Mouse (Mus musculus): ENCODE measurements around the gene Ckap5. TPM values are rescaled to one million over a fixed set of nuclear protein-coding genes. Genes with fewer than 3 reads are reported as not detected.

The Ckap5 gene
- polyA plus RNA-seq, 1 experiment from 2014 or later = 84.9 TPM

DNA sequence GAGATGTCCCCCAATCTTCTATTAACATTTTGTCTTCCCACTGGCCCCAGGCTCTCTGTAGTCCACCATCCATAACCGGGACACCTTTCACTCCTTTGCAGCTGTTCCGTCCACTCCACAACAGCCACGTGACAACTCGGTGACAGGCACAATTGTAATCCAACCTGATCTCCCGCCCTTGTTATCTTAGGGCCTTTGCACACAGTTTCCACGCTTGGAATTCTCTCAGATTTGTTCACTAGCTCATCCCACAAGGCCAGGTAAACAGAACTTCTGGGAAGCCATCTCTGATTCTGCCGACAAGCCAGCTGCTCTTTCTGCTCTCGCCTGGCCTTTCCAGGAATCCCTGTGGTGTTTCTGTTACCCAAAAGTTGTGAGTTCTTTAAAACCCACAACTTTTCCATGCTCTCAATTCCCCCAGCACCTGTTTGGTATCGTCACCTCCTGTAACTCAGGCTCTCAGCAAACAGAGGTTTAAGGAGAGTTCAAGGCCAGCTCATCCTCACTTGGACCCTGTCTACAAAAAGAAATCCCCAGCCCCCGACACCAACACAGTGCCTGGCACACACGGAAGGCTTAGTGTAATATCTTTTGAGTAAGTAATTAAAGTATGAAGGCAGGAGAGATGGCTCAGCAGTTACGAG, 106.9 kb downstream of the Ckap5 start:
- 60% methylated on average over 12 of the region's 12 CpGs for WGBS
- Histone ChIP-seq H3K4me2 (ENCODE audit: low read depth, low read length) (no peak overlapping the region), H3K4me3 (ENCODE audit: low read length) (no peak overlapping the region), H3K4me1 (replicated peaks; ENCODE audit: control insufficient read depth, insufficient read depth, low read length) (no peaks in the 10 kb centered on the region), H3K36me3 (ENCODE audit: control insufficient read depth, insufficient read depth, low read length) (no peaks in the 10 kb centered on the region), H3K27me3 (ENCODE audit: control insufficient read depth, insufficient read depth, low read depth, low read length) (no peaks in the 10 kb centered on the region), H3K9me3 (ENCODE audit: control insufficient read depth, low read length) (no peaks in the 10 kb centered on the region), H3K9ac (ENCODE audit: low read length) (no peak overlapping the region), H3K27ac (ENCODE audit: low read length) (no peak overlapping the region)
- no peak for ATAC-seq (ENCODE audit: low read depth)

DNA sequence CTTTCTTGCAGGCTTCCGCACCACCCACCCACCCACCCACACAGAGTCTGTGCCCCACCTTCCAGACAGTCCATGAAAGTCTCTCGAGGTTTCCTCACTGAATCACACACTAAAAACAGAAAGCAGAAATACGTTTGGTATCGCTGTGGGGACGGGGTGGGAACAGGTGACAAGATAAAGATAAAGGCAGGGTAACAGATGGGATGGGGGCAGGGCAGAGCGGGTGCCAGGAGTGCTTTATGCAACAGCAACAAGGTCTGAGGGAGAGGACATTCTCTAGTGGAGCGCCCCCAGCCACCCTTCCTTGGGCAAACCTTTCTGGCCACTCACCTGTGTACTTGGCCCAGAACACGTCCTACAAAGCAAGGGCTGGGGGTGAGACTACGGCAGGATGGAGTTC, 108.3 kb downstream of the Ckap5 start:
- ATAC-seq (ENCODE audit: low read depth) = no peak
- no peaks in the 10 kb centered on the region for H3K4me1 ChIP-seq (replicated peaks; ENCODE audit: control insufficient read depth, insufficient read depth, low read length)
- no peak overlapping the region for H3K27ac ChIP-seq (ENCODE audit: low read length)
- no peak overlapping the region for H3K9ac ChIP-seq (ENCODE audit: low read length)
- H3K36me3 ChIP-seq (ENCODE audit: control insufficient read depth, insufficient read depth, low read length) = no peaks in the 10 kb centered on the region
- H3K4me3 ChIP-seq (ENCODE audit: low read length) = no peak overlapping the region
- H3K9me3 ChIP-seq (ENCODE audit: control insufficient read depth, low read length) = no peaks in the 10 kb centered on the region
- no peak overlapping the region for H3K4me2 ChIP-seq (ENCODE audit: low read depth, low read length)
- no peaks in the 10 kb centered on the region for H3K27me3 ChIP-seq (ENCODE audit: control insufficient read depth, insufficient read depth, low read depth, low read length)
- 74% methylated on average over 9 of the region's 9 CpGs for WGBS

DNA sequence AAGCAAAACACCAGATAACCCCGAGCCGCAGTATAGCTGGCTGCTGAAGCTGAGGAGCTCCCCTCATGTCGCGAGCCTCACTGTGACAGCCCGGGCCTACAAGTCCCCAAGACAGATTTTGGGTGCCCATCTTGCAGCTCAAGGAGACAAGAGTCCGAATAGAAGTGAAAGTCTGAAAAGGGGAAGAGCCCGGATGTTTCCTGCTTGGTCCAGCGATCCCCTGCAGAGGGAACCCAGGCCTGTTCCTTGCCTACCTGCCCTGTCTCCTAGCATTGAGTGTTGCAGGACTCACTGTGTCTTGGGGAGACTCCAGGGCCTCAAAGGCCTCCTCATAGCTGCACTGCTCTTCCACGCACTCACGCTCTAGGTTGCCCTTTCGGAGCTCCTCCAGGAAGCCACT, 108.9 kb downstream of the Ckap5 start:
- H3K27me3 ChIP-seq (ENCODE audit: control insufficient read depth, insufficient read depth, low read depth, low read length) = no peaks in the 10 kb centered on the region
- no peaks in the 10 kb centered on the region for H3K36me3 ChIP-seq (ENCODE audit: control insufficient read depth, insufficient read depth, low read length)
- no peak overlapping the region for H3K4me2 ChIP-seq (ENCODE audit: low read depth, low read length)
- H3K4me3 ChIP-seq (ENCODE audit: low read length) = no peak overlapping the region
- H3K27ac ChIP-seq (ENCODE audit: low read length) = no peak overlapping the region
- H3K4me1 ChIP-seq (replicated peaks; ENCODE audit: control insufficient read depth, insufficient read depth, low read length) = no peaks in the 10 kb centered on the region
- no peak overlapping the region for H3K9ac ChIP-seq (ENCODE audit: low read length)
- WGBS = 81% methylated on average over 11 of the region's 11 CpGs
- no peak for ATAC-seq (ENCODE audit: low read depth)
- H3K9me3 ChIP-seq (ENCODE audit: control insufficient read depth, low read length) = no peaks in the 10 kb centered on the region

DNA sequence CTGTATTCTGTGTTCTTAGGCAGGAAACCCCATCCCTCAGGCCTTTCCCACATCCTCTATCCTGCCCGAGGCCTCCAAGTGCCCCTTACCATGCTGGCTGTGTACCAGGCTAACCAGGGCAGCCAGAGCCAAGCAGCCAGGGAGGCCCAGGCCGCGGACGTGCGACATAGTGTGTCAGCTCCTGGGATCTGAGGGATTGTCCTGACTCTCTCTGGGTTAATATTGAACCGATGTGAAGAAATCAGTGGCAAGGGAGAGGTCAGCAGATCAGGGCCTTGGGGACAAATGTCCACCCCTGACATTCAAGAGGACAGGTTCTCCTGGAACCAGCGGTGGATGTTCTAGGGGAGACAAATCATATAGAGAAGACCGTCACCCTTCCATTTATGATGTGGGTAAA, 109.7 kb downstream of the Ckap5 start, which contains the start of gene F2:
F2 (minus strand) TSS at position 186 of the 400 bp plus-strand sequence.
- Histone ChIP-seq H3K27me3 (ENCODE audit: control insufficient read depth, insufficient read depth, low read depth, low read length) (no peaks in the 10 kb centered on the region), H3K9me3 (ENCODE audit: control insufficient read depth, low read length) (no peaks in the 10 kb centered on the region), H3K4me3 (ENCODE audit: low read length) (no peak within 1 kb of the TSS), H3K36me3 (ENCODE audit: control insufficient read depth, insufficient read depth, low read length) (no peaks in the 10 kb centered on the region), H3K27ac (ENCODE audit: low read length) (no peak within 1 kb of the TSS), H3K9ac (ENCODE audit: low read length) (no peak within 1 kb of the TSS), H3K4me1 (replicated peaks; ENCODE audit: control insufficient read depth, insufficient read depth, low read length) (no peaks in the 10 kb centered on the region), H3K4me2 (ENCODE audit: low read depth, low read length) (no peak within 1 kb of the TSS)
- ATAC-seq (ENCODE audit: low read depth) = no peak
- WGBS = 79% methylated on average over 8 of the region's 8 CpGs

DNA sequence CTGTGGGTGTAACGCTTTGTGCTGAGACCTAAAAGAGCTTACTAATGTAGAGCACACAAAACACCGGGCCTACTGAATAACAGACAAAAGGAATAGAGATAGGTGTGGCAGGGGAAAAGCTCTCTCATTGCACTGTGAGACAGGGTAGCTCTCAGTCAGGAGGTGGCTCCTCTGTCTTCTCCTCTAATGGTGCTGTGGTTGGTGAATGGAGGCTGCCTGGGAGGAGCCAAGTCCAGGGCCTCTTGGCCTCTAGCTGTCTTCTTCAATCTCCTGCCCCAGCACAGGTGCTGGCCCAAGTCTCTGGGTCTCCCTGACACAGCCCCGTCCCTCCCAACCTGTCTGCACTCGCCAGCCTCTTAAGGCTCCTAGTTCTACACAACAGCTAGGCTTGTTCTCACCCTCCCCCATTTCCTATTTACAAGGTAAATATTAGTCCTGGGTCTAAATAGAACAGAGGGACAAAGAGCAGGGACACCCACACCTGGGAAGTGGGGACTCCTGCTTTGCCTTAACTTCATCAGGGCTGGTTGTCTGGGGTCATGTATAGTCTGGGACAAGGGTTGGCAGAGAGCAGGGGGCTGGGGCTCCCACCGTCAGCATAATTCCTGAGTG, 110.3 kb downstream of the Ckap5 start:
- Histone ChIP-seq H3K4me2 (ENCODE audit: low read depth, low read length) (no peak overlapping the region), H3K4me1 (replicated peaks; ENCODE audit: control insufficient read depth, insufficient read depth, low read length) (no peaks in the 10 kb centered on the region), H3K9me3 (ENCODE audit: control insufficient read depth, low read length) (no peaks in the 10 kb centered on the region), H3K27me3 (ENCODE audit: control insufficient read depth, insufficient read depth, low read depth, low read length) (no peaks in the 10 kb centered on the region), H3K27ac (ENCODE audit: low read length) (no peak overlapping the region), H3K36me3 (ENCODE audit: control insufficient read depth, insufficient read depth, low read length) (no peaks in the 10 kb centered on the region), H3K9ac (ENCODE audit: low read length) (no peak overlapping the region), H3K4me3 (ENCODE audit: low read length) (no peak overlapping the region)
- WGBS = 43% methylated on average over 5 of the region's 5 CpGs
- ATAC-seq (ENCODE audit: low read depth) = peak; percentile 51; the same call in 1 of the 2 replicates

DNA sequence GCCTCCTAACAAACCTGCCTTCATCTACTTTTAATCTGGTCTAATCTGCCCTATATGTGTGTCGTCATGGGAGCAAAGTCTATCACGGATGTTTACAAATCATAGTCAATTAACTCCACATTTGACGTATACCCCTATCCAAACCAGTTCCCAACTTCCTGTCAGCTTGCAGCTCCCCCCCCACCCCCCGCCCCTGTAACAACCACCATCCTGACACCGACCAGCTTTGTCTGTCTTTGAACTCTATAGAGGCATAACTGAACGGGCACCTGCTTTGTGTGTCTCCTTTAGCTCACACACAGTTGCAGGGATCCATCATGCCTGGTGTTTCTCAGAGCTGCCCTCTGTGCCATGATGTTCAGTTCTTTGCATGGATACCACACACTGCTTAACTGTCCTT, 112.4 kb downstream of the Ckap5 start:
- WGBS = 57% methylated on average over 6 of the region's 6 CpGs
- Histone ChIP-seq H3K36me3 (ENCODE audit: control insufficient read depth, insufficient read depth, low read length) (peaks cover 2% of the 10 kb centered on the region; the same call in 1 of the 2 replicates), H3K4me3 (ENCODE audit: low read length) (no peak overlapping the region), H3K9me3 (ENCODE audit: control insufficient read depth, low read length) (no peaks in the 10 kb centered on the region), H3K27me3 (ENCODE audit: control insufficient read depth, insufficient read depth, low read depth, low read length) (no peaks in the 10 kb centered on the region), H3K27ac (ENCODE audit: low read length) (no peak overlapping the region), H3K4me1 (replicated peaks; ENCODE audit: control insufficient read depth, insufficient read depth, low read length) (no peaks in the 10 kb centered on the region), H3K9ac (ENCODE audit: low read length) (no peak overlapping the region), H3K4me2 (ENCODE audit: low read depth, low read length) (no peak overlapping the region)
- no peak for ATAC-seq (ENCODE audit: low read depth)

DNA sequence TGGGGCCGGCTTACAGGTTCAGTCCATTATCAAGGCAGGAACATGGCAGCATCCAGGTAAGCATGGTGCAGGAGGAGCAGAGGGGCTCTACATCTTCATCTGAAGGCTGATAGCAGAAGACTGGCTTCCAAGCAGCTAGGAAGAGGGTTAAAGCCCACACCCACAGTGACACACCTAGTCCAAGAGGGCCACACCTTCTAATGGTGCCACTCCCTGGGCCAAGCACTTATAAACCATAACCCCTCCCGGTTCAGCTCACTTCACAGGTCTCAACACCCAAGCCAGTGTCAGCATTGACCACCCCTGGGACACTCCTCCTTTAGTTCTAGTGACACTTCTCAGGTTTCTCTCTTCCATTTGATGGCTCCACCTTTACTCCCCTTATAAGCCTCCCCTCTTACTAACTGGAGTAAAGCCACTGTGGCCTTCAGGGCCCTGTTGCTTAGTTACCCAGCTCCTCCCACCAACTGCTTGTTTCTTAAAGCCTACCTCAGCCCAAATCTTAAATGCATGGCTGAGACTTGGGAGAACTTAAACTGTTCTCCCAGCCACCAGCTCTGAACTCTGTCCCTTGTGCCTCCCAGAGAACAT, 116.4 kb downstream of the Ckap5 start:
- no peak overlapping the region for H3K9ac ChIP-seq (ENCODE audit: low read length)
- 85% methylated on average over 2 of the region's 2 CpGs for WGBS

DNA sequence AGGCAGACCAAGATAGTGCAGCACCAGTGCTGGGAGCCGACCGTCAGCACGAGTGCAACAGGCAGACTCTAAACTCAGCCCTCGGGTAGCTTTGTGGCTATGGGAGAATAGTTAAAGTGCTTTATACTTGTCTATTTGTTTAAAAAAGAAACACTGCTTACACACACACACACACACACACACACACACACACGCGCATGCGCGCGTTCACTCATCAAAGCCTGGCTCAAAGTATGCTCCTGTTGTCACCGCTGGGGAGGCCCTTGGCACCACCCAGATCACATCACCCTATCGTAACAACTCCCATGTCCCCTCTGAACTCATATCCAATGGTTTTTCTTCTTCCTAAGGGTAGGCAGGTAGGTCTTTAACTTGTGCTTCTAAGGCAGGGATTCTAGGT, 117.5 kb downstream of the Ckap5 start:
- no peak overlapping the region for H3K9ac ChIP-seq (ENCODE audit: low read length)
- 0 out of 2 replicates have a peak, but pooled peaks cover 5% of the 10 kb centered on the region for H3K4me1 ChIP-seq (replicated peaks; ENCODE audit: control insufficient read depth, insufficient read depth, low read length)
- no peaks in the 10 kb centered on the region for H3K9me3 ChIP-seq (ENCODE audit: control insufficient read depth, low read length)
- peaks cover 37% of the 10 kb centered on the region for H3K36me3 ChIP-seq (ENCODE audit: control insufficient read depth, insufficient read depth, low read length)
- no peaks in the 10 kb centered on the region for H3K27me3 ChIP-seq (ENCODE audit: control insufficient read depth, insufficient read depth, low read depth, low read length)
- no peak for ATAC-seq (ENCODE audit: low read depth)
- no peak overlapping the region for H3K27ac ChIP-seq (ENCODE audit: low read length)
- H3K4me3 ChIP-seq (ENCODE audit: low read length) = no peak overlapping the region
- 90% methylated on average over 11 of the region's 11 CpGs for WGBS
- no peak overlapping the region for H3K4me2 ChIP-seq (ENCODE audit: low read depth, low read length)

More for the DNA sequence above, 116.4 kb downstream of the Ckap5 start:
- Histone ChIP-seq H3K27ac (ENCODE audit: low read length) (no peak overlapping the region), H3K4me1 (replicated peaks; ENCODE audit: control insufficient read depth, insufficient read depth, low read length) (no peaks in the 10 kb centered on the region), H3K36me3 (ENCODE audit: control insufficient read depth, insufficient read depth, low read length) (peaks cover 37% of the 10 kb centered on the region), H3K27me3 (ENCODE audit: control insufficient read depth, insufficient read depth, low read depth, low read length) (no peaks in the 10 kb centered on the region), H3K4me2 (ENCODE audit: low read depth, low read length) (no peak overlapping the region), H3K4me3 (ENCODE audit: low read length) (no peak overlapping the region), H3K9me3 (ENCODE audit: control insufficient read depth, low read length) (no peaks in the 10 kb centered on the region)
- ATAC-seq (ENCODE audit: low read depth) = no peak

DNA sequence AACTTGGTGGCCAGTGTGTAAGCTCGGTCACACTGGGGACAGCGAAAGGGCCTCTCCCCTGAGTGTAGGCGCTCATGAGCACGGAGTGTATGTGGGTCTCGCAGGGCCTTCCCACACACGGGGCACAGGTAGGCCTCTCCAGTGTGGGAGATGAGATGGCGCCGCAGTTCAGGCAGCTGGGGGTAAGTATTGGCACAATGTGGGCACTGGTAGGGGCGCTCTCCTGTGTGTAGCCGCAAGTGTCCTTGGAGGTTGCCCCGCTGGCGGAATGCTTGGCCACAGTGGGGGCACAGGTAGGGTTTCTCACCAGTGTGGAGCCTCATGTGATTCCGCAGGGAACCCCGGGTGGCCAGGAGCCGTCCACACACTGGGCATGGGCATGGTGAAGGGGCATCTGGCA, 118.8 kb downstream of the Ckap5 start:
- H3K27ac ChIP-seq (ENCODE audit: low read length) = no peak overlapping the region
- no peak for ATAC-seq (ENCODE audit: low read depth)
- H3K9ac ChIP-seq (ENCODE audit: low read length) = no peak overlapping the region
- H3K4me3 ChIP-seq (ENCODE audit: low read length) = no peak overlapping the region
- 0 out of 2 replicates have a peak, but pooled peaks cover 5% of the 10 kb centered on the region for H3K4me1 ChIP-seq (replicated peaks; ENCODE audit: control insufficient read depth, insufficient read depth, low read length)
- H3K27me3 ChIP-seq (ENCODE audit: control insufficient read depth, insufficient read depth, low read depth, low read length) = no peaks in the 10 kb centered on the region
- WGBS = 96% methylated on average over 15 of the region's 15 CpGs
- no peaks in the 10 kb centered on the region for H3K9me3 ChIP-seq (ENCODE audit: control insufficient read depth, low read length)
- H3K36me3 ChIP-seq (ENCODE audit: control insufficient read depth, insufficient read depth, low read length) = peaks cover 37% of the 10 kb centered on the region
- H3K4me2 ChIP-seq (ENCODE audit: low read depth, low read length) = no peak overlapping the region

Measured in lung, embryonic 16.5 days (tissue).